Mouse (Mus musculus) MN1 (cell line): ENCODE measurements around the gene Emc10.

ENCODE experiments used
- DNase-seq: peaks from one replicate; pipeline ENCODE4 v3.0.0-alpha.2; 2016; ENCODE audit warnings: low spot score

The Emc10 gene

GRCm38 (mm10) chr7:44495992-44496770 is at the start of gene Emc10, which contains the start of gene Fam71e1:
TSS of gene Emc10 (minus strand) at chr7:44496529.
TSS of gene Fam71e1 (plus strand) at chr7:44496581.
- peak; percentile 98 for DNase-seq

GRCm38 (mm10) chr7:44543071-44543470 is 46.7 kb upstream of the Emc10 start:
- DNase-seq = no peak

GRCm38 (mm10) chr7:44542555-44542954 is 46.2 kb upstream of the Emc10 start:
- no peak for DNase-seq

- no peak for DNase-seq
These were observed 42.7 kb upstream of the Emc10 start for GRCm38 (mm10) chr7:44538756-44539624.

- DNase-seq = no peak
These were observed 41.2 kb upstream of the Emc10 start for GRCm38 (mm10) chr7:44537496-44537895.

GRCm38 (mm10) chr7:44537009-44537408 is 40.7 kb upstream of the Emc10 start:
- no peak for DNase-seq

- DNase-seq = peak; percentile 73
These were observed 40.2 kb upstream of the Emc10 start for GRCm38 (mm10) chr7:44536590-44536968.

GRCm38 (mm10) chr7:44535657-44536589 is 39.6 kb upstream of the Emc10 start:
- DNase-seq = peak; percentile 43

GRCm38 (mm10) chr7:44534656-44535441 is 38.5 kb upstream of the Emc10 start:
- DNase-seq = no peak

GRCm38 (mm10) chr7:44534242-44534641 is 37.9 kb upstream of the Emc10 start:
- DNase-seq = no peak

GRCm38 (mm10) chr7:44533746-44534045 is 37.4 kb upstream of the Emc10 start:
- no peak for DNase-seq

- no peak for DNase-seq
These were observed 36.8 kb upstream of the Emc10 start for GRCm38 (mm10) chr7:44532918-44533745.

- no peak for DNase-seq
These were observed 35.8 kb upstream of the Emc10 start, which contains the start of gene Spib for GRCm38 (mm10) chr7:44531946-44532732. TSS of gene Spib (minus strand) at chr7:44532071.

GRCm38 (mm10) chr7:44531207-44531606 is 34.9 kb upstream of the Emc10 start:
- no peak for DNase-seq

- no peak for DNase-seq
These were observed 34.2 kb upstream of the Emc10 start for GRCm38 (mm10) chr7:44530507-44530906.

GRCm38 (mm10) chr7:44529518-44529917 is 33.2 kb upstream of the Emc10 start:
- DNase-seq = no peak

GRCm38 (mm10) chr7:44527483-44528398 is 31.4 kb upstream of the Emc10 start:
- peak; percentile 36 for DNase-seq

GRCm38 (mm10) chr7:44526414-44527154 is 30.3 kb upstream of the Emc10 start:
- DNase-seq = no peak
